Mouse (Mus musculus) midbrain, embryonic 14.5 days (tissue): ENCODE results near the gene Inha. TPM values are rescaled to one million over a fixed set of nuclear protein-coding genes. Genes with fewer than 3 reads are reported as not detected.
A peak's percentile ranks its signal among the peaks of the same experiment; 100 is the strongest.

Experiments used
- ATAC-seq: fragments of 200-750 bp; cut with Nextera tagmentation; 2 replicates; pipeline ENCODE4 v1.8.0; 2017; ENCODE audit warnings: moderate number of reproducible peaks, moderate library complexity; ENCODE audit not compliant: low FRiP score, low TSS enrichment
- DNase-seq: peaks from one replicate; pipeline ENCODE4 v3.0.0-alpha.2; 2015
- H3K27ac ChIP-seq: fragments of 300-500 bp; sonication (generic); replicated peaks from 2 replicates; pipeline ENCODE4 v1.5.1; 2014; ENCODE audit warnings: mild to moderate bottlenecking, low read depth, low read length, moderate library complexity
- H3K27me3 ChIP-seq: fragments of 300-500 bp; sonication (generic); 2 replicates; pipeline ENCODE4 v1.6.1; 2014; ENCODE audit warnings: low read length, control low read depth, mixed read lengths; ENCODE audit not compliant: control insufficient read depth, insufficient read depth
- H3K36me3 ChIP-seq: fragments of 300-500 bp; sonication (generic); 2 replicates; pipeline ENCODE4 v1.6.1; 2014; ENCODE audit warnings: low read length, control low read depth; ENCODE audit not compliant: control insufficient read depth, insufficient read depth
- H3K4me1 ChIP-seq: fragments of 300-500 bp; sonication (generic); 2 replicates; pipeline ENCODE4 v1.6.1; 2014; ENCODE audit warnings: mild to moderate bottlenecking, antibody characterized with exemption, low read length, control low read depth; ENCODE audit not compliant: control insufficient read depth, insufficient read depth
- H3K4me2 ChIP-seq: fragments of 300-500 bp; sonication (generic); 2 replicates; pipeline ENCODE4 v1.6.1; 2014; ENCODE audit warnings: mild to moderate bottlenecking, low read length, moderate library complexity
- H3K4me3 ChIP-seq: fragments of 300-500 bp; sonication (generic); replicated peaks from 2 replicates; pipeline ENCODE4 v1.5.1; 2014; ENCODE audit warnings: low read depth, low read length
- H3K9ac ChIP-seq: fragments of 300-500 bp; sonication (generic); replicated peaks from 2 replicates; pipeline ENCODE4 v1.6.1; 2014; ENCODE audit warnings: mild to moderate bottlenecking, low read length, moderate library complexity
- H3K9me3 ChIP-seq: fragments of 300-500 bp; sonication (generic); 2 replicates; pipeline ENCODE4 v1.6.1; 2016; ENCODE audit warnings: low read length, control low read depth, mixed read lengths; ENCODE audit not compliant: control insufficient read depth
- WGBS: fragments of 180-500 bp; shearing (Covaris S2); extraction: QIAGEN DNeasy Blood & Tissue Kit; methylation state at CpG from one replicate; pipeline ENCODE4 v1.1.7; 2014; 5-methylcytosine and 5-hydroxymethylcytosine counted together
- polyA plus RNA-seq: library from polyadenylated mRNA; unstranded; fragments of >200 nt; fragmentation: Nextera tagmentation; extraction: Ambion mirVana; gene quantifications from 2 replicates; pipeline ENCODE4 v1.2.1, GENCODE M21; 2014

Inha gene
- polyA plus RNA-seq, 1 experiment from 2014 or later = 9.3 TPM

GRCm38 (mm10) chr1:75498897-75499296 is 8.0 kb upstream of the Inha start:
- Histone ChIP-seq H3K9me3 (no peaks in the 10 kb centered on the region), H3K9ac (no peak overlapping the region), H3K27ac (no peak overlapping the region), H3K36me3 (peaks cover 37% of the 10 kb centered on the region), H3K4me3 (no peak overlapping the region), H3K4me1 (0 out of 2 replicates have a peak, but pooled peaks cover 3% of the 10 kb centered on the region), H3K27me3 (0 out of 2 replicates have a peak, but pooled peaks cover 5% of the 10 kb centered on the region), H3K4me2 (no peak overlapping the region)
- no peak for DNase-seq
- 90% methylated on average over 4 of the region's 4 CpGs for WGBS
- no peak for ATAC-seq

GRCm38 (mm10) chr1:75499441-75499840 is 7.4 kb upstream of the Inha start:
- ATAC-seq = no peak
- 86% methylated on average over 7 of the region's 7 CpGs for WGBS
- Histone ChIP-seq H3K36me3 (peaks cover 37% of the 10 kb centered on the region), H3K9me3 (no peaks in the 10 kb centered on the region), H3K4me1 (0 out of 2 replicates have a peak, but pooled peaks cover 5% of the 10 kb centered on the region), H3K4me3 (no peak overlapping the region), H3K4me2 (no peak overlapping the region), H3K27ac (no peak overlapping the region), H3K9ac (no peak overlapping the region), H3K27me3 (0 out of 2 replicates have a peak, but pooled peaks cover 5% of the 10 kb centered on the region)
- DNase-seq = no peak

GRCm38 (mm10) chr1:75501905-75502304 is 5.0 kb upstream of the Inha start:
- Histone ChIP-seq H3K36me3 (peaks cover 37% of the 10 kb centered on the region), H3K9ac (no peak overlapping the region), H3K27ac (no peak overlapping the region), H3K4me1 (peaks cover 15% of the 10 kb centered on the region), H3K9me3 (no peaks in the 10 kb centered on the region), H3K27me3 (0 out of 2 replicates have a peak, but pooled peaks cover 5% of the 10 kb centered on the region), H3K4me3 (no peak overlapping the region), H3K4me2 (no peak overlapping the region)
- ATAC-seq = no peak
- WGBS = 96% methylated on average over 9 of the region's 9 CpGs
- DNase-seq = no peak

- no peak for DNase-seq
- Histone ChIP-seq H3K36me3 (peaks cover 37% of the 10 kb centered on the region), H3K4me2 (no peak overlapping the region), H3K4me3 (no peak overlapping the region), H3K9ac (no peak overlapping the region), H3K27me3 (0 out of 2 replicates have a peak, but pooled peaks cover 5% of the 10 kb centered on the region), H3K4me1 (peaks cover 18% of the 10 kb centered on the region), H3K9me3 (no peaks in the 10 kb centered on the region), H3K27ac (no peak overlapping the region)
- WGBS = 89% methylated on average over 25 of the region's 25 CpGs
- no peak for ATAC-seq
Observed at GRCm38 (mm10) chr1:75502945-75503650, 3.8 kb upstream of the Inha start.

- H3K4me2 ChIP-seq = no peak overlapping the region
- ATAC-seq = no peak
- 69% methylated on average over 23 of the region's 23 CpGs for WGBS
Observed at GRCm38 (mm10) chr1:75503651-75503980, 3.3 kb upstream of the Inha start.

GRCm38 (mm10) chr1:75504256-75505045 is 2.4 kb upstream of the Inha start:
- 67% methylated on average over 9 of the region's 9 CpGs for WGBS
- peaks cover 18% of the 10 kb centered on the region for H3K4me1 ChIP-seq
- H3K4me3 ChIP-seq = peak overlapping the region; percentile 56
- DNase-seq = no peak
- H3K9ac ChIP-seq = peak overlapping the region; percentile 91
- H3K36me3 ChIP-seq = peaks cover 27% of the 10 kb centered on the region
- ATAC-seq = no peak
- peak overlapping the region; percentile 80 for H3K4me2 ChIP-seq
- no peaks in the 10 kb centered on the region for H3K9me3 ChIP-seq
- H3K27me3 ChIP-seq = 0 out of 2 replicates have a peak, but pooled peaks cover 5% of the 10 kb centered on the region
- H3K27ac ChIP-seq = peak overlapping the region; percentile 90

More at GRCm38 (mm10) chr1:75503651-75503980, 3.3 kb upstream of the Inha start:
- Histone ChIP-seq H3K27me3 (0 out of 2 replicates have a peak, but pooled peaks cover 5% of the 10 kb centered on the region), H3K36me3 (peaks cover 35% of the 10 kb centered on the region), H3K27ac (no peak overlapping the region), H3K9ac (no peak overlapping the region), H3K4me1 (peaks cover 18% of the 10 kb centered on the region), H3K9me3 (no peaks in the 10 kb centered on the region), H3K4me3 (no peak overlapping the region)
- DNase-seq = no peak

- DNase-seq (peak; percentile 91), ATAC-seq (peak; percentile 75)
- H3K9me3 ChIP-seq = no peaks in the 10 kb centered on the region
- H3K36me3 ChIP-seq = peaks cover 19% of the 10 kb centered on the region
- peak overlapping the region; percentile 90 for H3K27ac ChIP-seq
- H3K4me3 ChIP-seq = peak overlapping the region; percentile 56
- H3K27me3 ChIP-seq = 0 out of 2 replicates have a peak, but pooled peaks cover 5% of the 10 kb centered on the region
- H3K9ac ChIP-seq = peak overlapping the region; percentile 91
- peaks cover 18% of the 10 kb centered on the region for H3K4me1 ChIP-seq
- H3K4me2 ChIP-seq = peak overlapping the region; percentile 80
- under 1% methylated on average over 84 of the region's 84 CpGs for WGBS
Observed at GRCm38 (mm10) chr1:75505159-75505955, 1.5 kb upstream of the Inha start.
